Mouse (Mus musculus) intestine, embryonic 15.5 days (tissue): ENCODE data around the gene Clptm1l. TPM values are rescaled to one million over a fixed set of nuclear protein-coding genes. Genes with fewer than 3 reads are reported as not detected.

Source experiments
- polyA plus RNA-seq: library from polyadenylated mRNA; unstranded; fragments of >200 nt; fragmentation: Nextera tagmentation; extraction: Ambion mirVana; gene quantifications from 2 replicates; pipeline ENCODE4 v1.2.1, GENCODE M21; 2015

The Clptm1l gene
- polyA plus RNA-seq, 1 experiment from 2014 or later, result 137 TPM

Other genes starting within 250 kb of the Clptm1l start
- 19.8 and 22.5 TPM in 2 replicates for gene Lpcat1, start 136.8 kb upstream of the Clptm1l start, polyA plus RNA-seq
- 0.34 and 0.41 TPM in 2 replicates for gene Slc6a3, start 67.3 kb upstream of the Clptm1l start, polyA plus RNA-seq
- 5.1 and 5.7 TPM in 2 replicates for gene Tert, start 22.9 kb downstream of the Clptm1l start, polyA plus RNA-seq
- gene Slc6a18, start 74.0 kb downstream of the Clptm1l start, polyA plus RNA-seq, result not detected in 2 replicates
- gene Slc6a19, start 100.9 kb downstream of the Clptm1l start, polyA plus RNA-seq, result 10.4 and 13.2 TPM in 2 replicates
- 25.3 and 27.4 TPM in 2 replicates for gene Slc12a7, start 129.1 kb downstream of the Clptm1l start, polyA plus RNA-seq
- gene Nkd2, start 243.6 kb downstream of the Clptm1l start, polyA plus RNA-seq, result 3.8 and 4.1 TPM in 2 replicates